Mouse (Mus musculus) midbrain, embryonic 16.5 days (tissue): ENCODE results near the gene Irf2. TPM values are rescaled to one million over a fixed set of nuclear protein-coding genes. Genes with fewer than 3 reads are reported as not detected.

ENCODE experiments used
- ATAC-seq: fragments of 200-750 bp; cut with Nextera tagmentation; 2 replicates; pipeline ENCODE4 v1.8.0; 2017; ENCODE audit warnings: moderate TSS enrichment
- H3K27ac ChIP-seq: fragments of 300-500 bp; sonication (generic); 2 replicates; pipeline ENCODE4 v1.5.1; 2014; ENCODE audit warnings: mild to moderate bottlenecking, low read length, mixed read lengths
- H3K27me3 ChIP-seq: fragments of 300-500 bp; sonication (generic); 2 replicates; pipeline ENCODE4 v1.6.1; 2014; ENCODE audit warnings: low read depth, low read length, mixed read lengths; ENCODE audit not compliant: control insufficient read depth, insufficient read depth
- H3K36me3 ChIP-seq: fragments of 300-500 bp; sonication (generic); 2 replicates; pipeline ENCODE4 v1.6.1; 2014; ENCODE audit warnings: mild to moderate bottlenecking, low read length, moderate library complexity, mixed read lengths; ENCODE audit not compliant: control insufficient read depth, insufficient read depth
- H3K4me1 ChIP-seq: fragments of 300-500 bp; sonication (generic); 2 replicates; pipeline ENCODE4 v1.6.1; 2014; ENCODE audit warnings: mild to moderate bottlenecking, low read length, mixed read lengths; ENCODE audit not compliant: control insufficient read depth, insufficient read depth
- H3K4me2 ChIP-seq: fragments of 300-500 bp; sonication (generic); 2 replicates; pipeline ENCODE4 v1.6.1; 2014; ENCODE audit warnings: mild to moderate bottlenecking, low read length, mixed read lengths
- H3K4me3 ChIP-seq: fragments of 300-500 bp; sonication (generic); 2 replicates; pipeline ENCODE4 v1.5.1; 2014; ENCODE audit warnings: low read depth, mild to moderate bottlenecking, low read length, moderate library complexity, mixed read lengths
- H3K9ac ChIP-seq: fragments of 300-500 bp; sonication (generic); 2 replicates; pipeline ENCODE4 v1.6.1; 2014; ENCODE audit warnings: low read depth, low read length, mixed read lengths
- H3K9me3 ChIP-seq: fragments of 300-500 bp; sonication (generic); replicated peaks from 2 replicates; pipeline ENCODE4 v1.6.1; 2014; ENCODE audit warnings: mild to moderate bottlenecking, low read length, mixed read lengths; ENCODE audit not compliant: control insufficient read depth, poor library complexity, severe bottlenecking
- WGBS: fragments of 180-500 bp; shearing (Covaris S2); extraction: QIAGEN DNeasy Blood & Tissue Kit; methylation state at CpG from one replicate; pipeline ENCODE4 v1.1.7; 2014; 5-methylcytosine and 5-hydroxymethylcytosine counted together
- polyA plus RNA-seq: library from polyadenylated mRNA; unstranded; fragments of >200 nt; fragmentation: Nextera tagmentation; extraction: Ambion mirVana; gene quantifications from 2 replicates; pipeline ENCODE4 v1.2.1, GENCODE M21; 2015

The Irf2 gene
- polyA plus RNA-seq, 1 experiment from 2014 or later, result 10.3 TPM

DNA sequence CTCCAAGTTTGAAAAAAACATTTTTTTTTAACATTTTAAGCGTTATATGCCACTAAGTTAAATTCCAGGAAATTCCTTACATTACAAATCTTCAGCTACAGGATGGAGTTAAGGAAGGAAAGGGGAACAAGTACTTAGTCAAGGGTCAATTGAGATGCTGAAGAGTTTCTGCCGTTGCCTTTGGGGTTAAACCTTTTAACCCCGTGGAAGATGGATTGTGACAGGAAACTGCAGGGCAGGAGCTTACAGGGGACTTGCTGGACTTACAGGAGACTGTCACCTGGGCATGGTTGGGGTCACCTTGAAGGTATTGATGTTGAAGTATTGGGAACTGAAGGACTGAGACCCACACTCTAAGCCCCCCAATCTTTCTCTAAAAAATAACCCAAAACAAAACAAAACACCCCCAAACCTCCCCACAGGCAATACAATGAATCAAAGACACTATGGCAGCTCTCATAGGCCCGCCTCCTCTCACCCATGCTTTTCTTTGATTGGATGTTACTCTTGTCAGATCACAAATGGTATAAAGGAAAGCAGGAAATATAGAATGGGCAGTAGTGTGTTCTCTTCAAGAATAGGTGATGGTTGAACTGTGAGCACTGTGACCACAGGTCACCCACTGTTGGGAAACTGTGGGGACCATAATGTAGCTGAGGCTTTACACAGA is 7.9 kb downstream of the Irf2 start:
- no peak overlapping the region for H3K4me3 ChIP-seq
- H3K4me1 ChIP-seq, result peaks cover 5% of the 10 kb centered on the region; the same call in 1 of the 2 replicates
- no peak overlapping the region for H3K9ac ChIP-seq
- H3K27ac ChIP-seq, result no peak overlapping the region
- no peaks in the 10 kb centered on the region for H3K27me3 ChIP-seq
- no peak overlapping the region for H3K4me2 ChIP-seq
- no peak for ATAC-seq
- no peaks in the 10 kb centered on the region for H3K9me3 ChIP-seq
- no peaks in the 10 kb centered on the region for H3K36me3 ChIP-seq
- 63% methylated on average over 4 of the region's 4 CpGs for WGBS

DNA sequence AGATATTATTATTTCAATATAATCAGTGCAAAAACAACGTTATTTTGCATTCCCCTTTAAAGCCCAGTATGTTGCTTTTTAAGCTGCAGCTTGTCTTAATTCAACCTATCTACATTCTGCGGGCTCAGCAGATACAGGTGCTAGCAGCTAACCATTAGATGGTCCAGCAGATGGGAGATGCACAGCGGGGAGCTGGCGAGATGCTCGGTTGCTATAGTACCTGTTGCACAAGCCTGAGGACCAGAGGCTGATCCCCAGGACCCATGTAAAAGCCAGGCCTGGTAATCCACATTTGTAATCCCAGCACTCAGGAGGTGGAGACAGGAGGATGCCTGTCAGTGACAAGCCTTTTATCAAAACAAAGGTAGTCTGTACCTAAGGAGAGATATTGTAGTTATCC is 10.5 kb downstream of the Irf2 start:
- H3K9ac ChIP-seq, result no peak overlapping the region
- no peaks in the 10 kb centered on the region for H3K36me3 ChIP-seq
- H3K27me3 ChIP-seq, result no peaks in the 10 kb centered on the region
- WGBS, result 56% methylated on average over 5 of the region's 5 CpGs
- H3K4me1 ChIP-seq, result peaks cover 5% of the 10 kb centered on the region; the same call in 1 of the 2 replicates
- no peak overlapping the region for H3K27ac ChIP-seq
- peak; percentile 32; the same call in 1 of the 2 replicates for ATAC-seq
- no peaks in the 10 kb centered on the region for H3K9me3 ChIP-seq
- no peak overlapping the region for H3K4me3 ChIP-seq
- no peak overlapping the region for H3K4me2 ChIP-seq

DNA sequence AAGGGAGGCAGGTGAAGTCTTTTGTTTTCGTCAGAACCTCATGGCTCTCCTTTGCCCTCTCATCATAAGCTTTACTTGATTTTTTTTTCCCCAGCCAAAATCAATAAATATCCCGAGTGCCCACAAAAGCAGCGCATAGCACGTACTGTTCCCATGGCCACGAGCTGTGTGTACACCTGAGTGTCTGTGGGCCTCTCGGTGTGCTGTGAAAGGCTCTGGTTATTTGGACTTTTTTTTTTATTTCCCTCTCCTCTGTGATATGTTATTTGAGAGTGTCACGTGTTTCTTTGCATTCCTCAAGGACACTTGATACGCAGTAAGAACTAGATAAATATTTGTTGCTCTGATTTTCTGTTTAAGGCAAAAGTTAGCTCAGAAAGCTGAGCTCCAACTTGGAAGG is 11.0 kb downstream of the Irf2 start:
- Histone ChIP-seq H3K36me3 (no peaks in the 10 kb centered on the region), H3K4me3 (no peak overlapping the region), H3K4me2 (no peak overlapping the region), H3K27ac (no peak overlapping the region), H3K9me3 (no peaks in the 10 kb centered on the region), H3K4me1 (peaks cover 5% of the 10 kb centered on the region; the same call in 1 of the 2 replicates), H3K27me3 (no peaks in the 10 kb centered on the region), H3K9ac (no peak overlapping the region)
- WGBS, result 66% methylated on average over 8 of the region's 8 CpGs
- ATAC-seq, result no peak

DNA sequence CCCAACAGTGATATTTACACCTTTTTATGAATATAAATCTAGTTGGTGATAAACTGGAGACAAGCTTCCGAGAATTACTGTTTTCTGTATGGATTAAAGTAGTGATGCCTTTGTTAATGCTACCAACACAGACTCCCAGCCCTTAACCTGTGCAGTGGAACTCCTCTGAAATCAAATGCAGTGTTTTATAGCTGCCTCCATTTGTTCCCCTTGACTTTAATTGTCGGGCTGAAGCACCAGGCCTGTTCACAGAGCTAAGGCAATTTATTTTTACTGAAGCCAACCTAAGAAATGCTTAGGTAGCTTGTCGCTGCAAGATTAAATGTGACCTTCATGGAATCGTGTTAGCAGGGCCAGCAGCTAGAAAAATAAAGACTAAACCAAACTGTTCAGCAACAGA is 11.6 kb downstream of the Irf2 start:
- H3K9me3 ChIP-seq, result no peaks in the 10 kb centered on the region
- H3K4me3 ChIP-seq, result no peak overlapping the region
- no peak overlapping the region for H3K4me2 ChIP-seq
- no peak for ATAC-seq
- no peak overlapping the region for H3K27ac ChIP-seq
- H3K9ac ChIP-seq, result no peak overlapping the region
- H3K27me3 ChIP-seq, result no peaks in the 10 kb centered on the region
- H3K36me3 ChIP-seq, result no peaks in the 10 kb centered on the region
- peaks cover 5% of the 10 kb centered on the region; the same call in 1 of the 2 replicates for H3K4me1 ChIP-seq
- 57% methylated on average over 4 of the region's 4 CpGs for WGBS

DNA sequence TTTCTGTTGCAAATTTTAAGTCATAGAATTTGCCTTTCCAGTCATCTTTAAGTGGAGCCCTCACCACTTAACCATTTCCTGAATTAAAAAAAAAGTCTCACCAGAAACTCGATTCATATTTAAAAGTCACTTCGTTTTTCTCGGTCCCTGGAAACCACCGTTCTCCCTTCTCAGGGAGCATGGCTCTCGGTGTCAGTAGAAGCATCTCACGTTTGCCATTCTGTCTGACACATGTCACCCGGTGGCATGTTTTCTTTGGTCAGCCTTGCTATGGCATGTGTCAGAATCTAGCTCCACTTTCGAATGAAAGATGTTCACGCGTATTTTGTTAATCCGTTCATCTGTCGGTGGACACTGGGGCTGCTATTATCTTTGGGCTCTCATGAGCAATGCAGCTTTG is 13.5 kb downstream of the Irf2 start:
- Histone ChIP-seq H3K27ac (no peak overlapping the region), H3K9me3 (no peaks in the 10 kb centered on the region), H3K4me2 (no peak overlapping the region), H3K36me3 (no peaks in the 10 kb centered on the region), H3K4me1 (peaks cover 5% of the 10 kb centered on the region; the same call in 1 of the 2 replicates), H3K9ac (no peak overlapping the region), H3K27me3 (no peaks in the 10 kb centered on the region), H3K4me3 (no peak overlapping the region)
- 55% methylated on average over 12 of the region's 12 CpGs for WGBS
- no peak for ATAC-seq

DNA sequence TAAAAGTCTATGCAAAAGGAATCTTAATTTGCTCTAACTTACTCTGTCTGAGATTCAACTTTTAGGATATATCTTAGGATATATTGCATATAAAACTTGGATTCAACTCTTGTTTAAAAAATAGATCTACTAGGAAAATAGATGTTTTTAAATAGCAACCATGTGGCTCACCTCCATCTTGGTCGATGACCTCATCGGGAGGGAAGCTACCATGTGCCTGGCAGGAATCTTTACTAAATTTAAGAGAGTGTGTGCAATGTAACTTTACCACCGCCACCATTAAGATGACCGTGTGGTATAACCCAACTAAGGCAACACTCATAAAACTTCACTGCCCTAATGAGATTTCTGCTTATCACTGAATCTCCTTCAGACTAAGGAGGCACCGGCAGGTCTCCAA is 14.8 kb downstream of the Irf2 start:
- Histone ChIP-seq H3K4me1 (peaks cover 5% of the 10 kb centered on the region; the same call in 1 of the 2 replicates), H3K4me3 (no peak overlapping the region), H3K27ac (no peak overlapping the region), H3K4me2 (no peak overlapping the region), H3K27me3 (no peaks in the 10 kb centered on the region), H3K9ac (no peak overlapping the region), H3K9me3 (no peaks in the 10 kb centered on the region), H3K36me3 (no peaks in the 10 kb centered on the region)
- 98% methylated on average over 5 of the region's 5 CpGs for WGBS
- no peak for ATAC-seq

DNA sequence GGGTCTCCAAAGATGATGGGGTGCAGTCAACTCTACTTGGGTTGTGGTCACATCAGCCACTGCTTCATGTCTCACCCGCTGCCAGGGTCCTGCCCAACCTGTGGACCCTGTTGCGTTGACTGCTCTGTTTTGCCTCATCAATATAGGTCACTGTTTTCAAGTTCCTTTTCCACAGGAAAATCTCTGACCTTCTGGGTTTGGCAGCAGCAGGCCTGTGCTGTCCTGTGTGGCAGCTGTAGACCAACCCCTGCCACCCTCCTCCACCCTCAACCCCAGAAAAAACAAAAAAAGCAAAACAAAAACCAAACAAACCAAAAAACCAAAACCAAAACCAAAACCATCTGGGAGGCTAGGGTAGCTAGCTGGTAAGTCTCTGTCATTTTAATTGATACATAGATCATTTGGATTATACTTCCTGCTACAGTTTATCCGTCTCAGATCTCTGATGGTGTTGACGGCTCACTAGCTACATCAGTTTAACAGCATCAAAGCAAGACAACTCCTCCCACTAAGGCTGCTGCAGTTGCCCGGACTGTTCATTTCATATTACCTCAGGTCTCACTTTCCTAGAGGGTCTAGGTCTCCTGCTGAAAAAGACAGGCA is 16.3 kb downstream of the Irf2 start:
- H3K36me3 ChIP-seq, result no peaks in the 10 kb centered on the region
- H3K4me1 ChIP-seq, result peaks cover under 1% of the 10 kb centered on the region; the same call in 1 of the 2 replicates
- H3K4me3 ChIP-seq, result no peak overlapping the region
- no peak overlapping the region for H3K27ac ChIP-seq
- H3K27me3 ChIP-seq, result no peaks in the 10 kb centered on the region
- H3K9me3 ChIP-seq, result no peaks in the 10 kb centered on the region
- H3K9ac ChIP-seq, result no peak overlapping the region
- 83% methylated on average over 5 of the region's 5 CpGs for WGBS
- no peak overlapping the region for H3K4me2 ChIP-seq
- ATAC-seq, result no peak

DNA sequence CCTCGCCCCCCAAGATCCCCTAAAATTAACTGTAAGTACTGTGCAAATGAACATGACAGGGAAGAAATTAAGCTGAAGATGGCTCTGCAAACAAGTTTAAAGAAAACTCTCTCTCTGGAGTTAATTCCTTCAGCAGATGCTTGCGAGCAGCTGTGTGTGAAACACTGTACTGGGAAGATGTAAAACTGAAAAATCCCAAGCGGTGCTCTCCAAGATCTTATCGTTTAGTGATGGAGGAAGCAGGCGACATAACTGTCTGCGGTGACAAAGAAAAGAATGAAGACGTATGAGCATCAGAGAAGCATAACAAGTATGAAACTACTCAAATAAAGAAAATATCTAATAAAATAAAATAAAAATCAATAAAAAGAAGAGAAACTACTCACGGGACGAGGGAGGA is 18.1 kb downstream of the Irf2 start:
- no peak overlapping the region for H3K9ac ChIP-seq
- 93% methylated on average over 9 of the region's 9 CpGs for WGBS

DNA sequence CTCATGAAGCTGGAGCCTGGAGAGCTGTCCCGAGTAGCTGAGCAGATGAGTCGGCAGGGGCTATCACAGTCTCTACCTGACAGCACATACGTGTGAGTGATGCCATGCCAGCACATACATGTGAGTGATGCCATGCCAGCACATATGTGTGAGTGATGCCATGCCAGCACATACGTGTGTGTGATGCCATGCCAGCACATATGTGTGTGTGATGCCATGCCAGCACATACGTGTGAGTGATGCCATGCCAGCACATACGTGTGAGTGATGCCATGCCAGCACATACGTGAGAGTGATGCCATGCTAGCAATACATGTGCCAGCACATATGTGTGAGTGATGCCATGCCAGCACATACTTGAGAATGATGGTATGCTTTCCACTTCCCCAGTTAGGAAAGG is 18.6 kb downstream of the Irf2 start:
- no peaks in the 10 kb centered on the region for H3K4me1 ChIP-seq
- no peaks in the 10 kb centered on the region for H3K36me3 ChIP-seq
- 96% methylated on average over 7 of the region's 7 CpGs for WGBS
- no peak overlapping the region for H3K4me3 ChIP-seq
- no peak overlapping the region for H3K9ac ChIP-seq
- H3K4me2 ChIP-seq, result no peak overlapping the region
- no peak for ATAC-seq
- H3K9me3 ChIP-seq, result no peaks in the 10 kb centered on the region
- H3K27ac ChIP-seq, result no peak overlapping the region
- H3K27me3 ChIP-seq, result no peaks in the 10 kb centered on the region

More for the DNA sequence above, 18.1 kb downstream of the Irf2 start:
- Histone ChIP-seq H3K27me3 (no peaks in the 10 kb centered on the region), H3K4me2 (no peak overlapping the region), H3K9me3 (no peaks in the 10 kb centered on the region), H3K4me3 (no peak overlapping the region), H3K36me3 (no peaks in the 10 kb centered on the region), H3K4me1 (no peaks in the 10 kb centered on the region), H3K27ac (no peak overlapping the region)
- no peak for ATAC-seq
